Mouse (Mus musculus) ovary, postnatal 10 days (tissue): ENCODE data around the gene Mtmr2.

Source experiments
- DNase-seq: peaks from one replicate; pipeline ENCODE4 v3.0.0; 2022; ENCODE audit warnings: low spot score

The Mtmr2 gene

DNA sequence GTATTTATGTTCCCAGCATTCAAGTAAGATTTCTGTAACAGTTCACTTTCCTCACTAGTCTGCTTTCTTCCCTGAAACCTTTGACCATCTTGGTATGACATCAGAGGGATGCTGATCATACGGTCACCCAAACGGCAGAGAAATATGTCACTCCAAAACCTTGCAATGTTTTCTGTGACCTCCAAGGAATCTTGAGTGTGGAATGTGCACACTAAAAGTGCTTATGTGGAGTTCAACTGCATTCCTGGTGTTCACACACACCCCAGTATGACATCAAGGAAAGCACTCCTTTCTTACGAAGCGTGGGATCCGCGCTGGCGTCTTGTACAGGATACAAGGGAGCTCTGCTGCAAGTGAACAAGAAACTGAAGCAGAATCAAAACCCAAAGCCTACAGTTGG lies 58.6 kb downstream of the Mtmr2 start:
- no peak for DNase-seq

GRCm38 (mm10) chr9:13807657-13808056 lies 59.4 kb downstream of the Mtmr2 start:
- no peak for DNase-seq

GRCm38 (mm10) chr9:13809937-13810336 lies 61.7 kb downstream of the Mtmr2 start:
- DNase-seq: no peak

DNA sequence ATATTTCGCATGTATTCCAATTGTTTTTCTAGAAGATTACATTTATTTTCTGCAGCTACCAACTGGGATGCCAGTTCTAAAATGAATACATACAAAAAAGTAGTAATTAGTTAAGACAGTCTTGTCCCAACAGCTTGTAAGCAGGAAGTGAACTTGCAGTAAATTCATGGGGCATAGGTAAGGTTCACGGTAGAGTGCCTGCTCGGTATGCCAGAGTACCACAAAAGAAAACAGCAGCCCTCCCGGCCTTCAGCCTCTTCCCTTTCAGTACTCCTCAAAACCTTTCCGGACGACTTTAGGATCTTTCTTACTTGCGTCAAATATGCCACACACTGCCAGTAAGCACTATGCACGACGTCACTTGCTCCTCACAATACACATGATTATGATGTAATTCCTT lies 70.2 kb downstream of the Mtmr2 start:
- DNase-seq: no peak

DNA sequence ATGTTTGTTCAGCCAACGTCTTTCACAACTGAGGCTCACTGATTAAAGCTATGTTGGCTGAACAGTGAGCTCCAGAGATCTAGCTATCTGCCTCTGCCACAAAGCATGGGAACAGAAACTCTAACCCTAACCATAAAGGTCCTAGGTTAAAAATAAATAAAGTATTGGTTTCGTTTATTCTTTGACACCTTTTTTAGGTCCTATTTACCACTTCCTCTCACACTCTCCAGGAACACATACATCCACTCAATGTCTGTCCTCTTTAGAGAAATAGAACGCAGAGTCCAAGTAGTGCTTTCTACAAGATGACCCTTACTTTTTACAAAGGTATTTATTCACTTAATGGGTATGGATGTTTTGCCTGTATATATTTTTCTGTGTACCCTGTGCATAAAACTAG lies 72.6 kb downstream of the Mtmr2 start:
- no peak for DNase-seq

- no peak for DNase-seq
These were observed 77.7 kb downstream of the Mtmr2 start for GRCm38 (mm10) chr9:13825896-13826295.

DNA sequence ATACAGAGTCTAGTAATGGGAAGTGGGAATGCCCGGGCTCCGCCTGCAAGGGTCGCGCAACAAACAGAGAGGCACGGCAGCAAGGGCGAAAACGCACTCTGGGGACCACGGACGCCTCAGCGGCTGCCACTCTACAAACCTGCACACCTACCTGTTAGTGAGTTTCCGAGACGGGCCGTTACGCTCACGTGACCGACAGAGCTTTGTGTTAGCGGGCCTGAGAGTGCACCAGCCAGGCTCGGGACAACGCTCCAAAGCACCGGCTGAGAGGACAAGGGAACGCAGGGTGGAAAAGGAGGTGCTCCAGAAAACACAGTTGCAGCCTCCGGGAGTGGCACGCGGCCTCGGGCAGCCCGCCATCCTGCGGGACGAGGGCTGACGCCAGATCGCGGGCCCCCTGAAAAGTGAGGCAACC lies 78.2 kb downstream of the Mtmr2 start:
- peak; percentile 59 for DNase-seq

DNA sequence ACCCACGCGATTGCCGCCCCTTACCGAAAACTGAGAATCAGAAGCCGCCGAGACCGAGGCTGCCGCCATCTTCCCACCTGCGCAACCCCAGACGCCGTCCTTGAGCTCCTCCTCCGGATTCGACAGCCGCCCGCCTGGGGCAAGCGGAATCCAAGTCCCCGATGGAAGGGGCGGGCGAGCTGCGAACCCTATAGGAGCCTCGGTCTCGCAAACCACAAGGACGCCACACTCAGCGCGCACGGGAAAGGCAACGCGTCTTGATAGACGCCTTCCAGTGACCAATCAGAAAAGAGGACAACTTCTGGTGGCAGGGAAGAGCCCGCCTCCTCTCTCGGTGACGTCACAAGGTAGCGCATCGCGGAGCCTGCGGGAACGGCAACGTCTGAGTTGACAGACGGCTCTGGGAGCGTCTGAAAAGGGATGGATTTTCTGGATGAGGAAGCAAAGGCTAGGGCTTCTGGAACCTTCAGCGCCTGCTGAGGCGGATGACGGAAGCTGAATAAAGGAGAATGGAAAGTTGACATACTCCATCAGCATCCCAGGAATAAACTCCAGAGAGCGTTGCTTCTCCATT lies 78.7 kb downstream of the Mtmr2 start, which contains the start of gene Cep57:
Gene Cep57 (minus strand): TSS at position 276 of the 574 bp plus-strand sequence.
- peak; percentile 85 for DNase-seq

- DNase-seq: peak; percentile 94
These were observed 79.3 kb downstream of the Mtmr2 start, which contains the start of gene Fam76b for GRCm38 (mm10) chr9:13827406-13828086. Fam76b (plus strand) TSS chr9:13827716.

GRCm38 (mm10) chr9:13828087-13828441 lies 79.9 kb downstream of the Mtmr2 start:
- no peak for DNase-seq

- DNase-seq: no peak
These were observed 87.0 kb downstream of the Mtmr2 start for GRCm38 (mm10) chr9:13835256-13835655.

DNA sequence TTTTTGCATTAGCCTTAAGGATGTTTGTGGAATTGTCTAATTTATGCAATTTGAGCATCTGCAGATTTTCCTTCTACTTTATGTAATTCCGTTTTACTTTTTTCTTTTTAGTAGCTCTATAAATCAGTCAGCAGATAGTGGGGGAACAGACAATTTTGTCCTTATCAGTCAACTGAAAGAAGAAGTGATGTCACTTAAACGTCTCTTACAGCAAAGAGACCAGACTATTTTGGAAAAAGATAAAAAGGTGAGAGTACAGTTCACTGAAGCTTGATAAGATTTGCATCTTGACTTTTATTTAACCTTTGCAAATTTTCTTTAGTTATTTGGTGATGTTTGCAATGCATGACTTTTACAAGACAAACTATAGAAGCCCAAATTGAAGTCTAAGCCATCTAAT lies 88.5 kb downstream of the Mtmr2 start:
- DNase-seq: no peak

DNA sequence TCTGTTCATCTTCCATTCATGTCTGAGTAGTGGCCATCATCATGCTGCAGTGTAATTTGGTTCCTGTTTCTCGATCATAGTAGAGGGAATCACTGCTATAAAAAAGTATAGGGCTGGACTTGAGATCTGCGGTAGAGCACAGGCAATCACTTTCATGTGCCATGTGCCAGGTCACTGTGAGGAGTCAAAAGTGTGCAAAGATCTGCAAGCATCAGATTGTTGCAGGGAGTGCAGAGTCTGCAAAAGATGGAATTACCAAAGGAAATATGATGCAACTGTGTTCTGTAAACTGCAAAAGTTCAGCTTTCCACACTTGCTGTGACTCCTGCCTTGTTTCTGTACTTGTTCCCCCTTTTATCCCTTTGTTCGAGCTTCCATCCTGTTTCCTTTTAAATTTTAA lies 99.4 kb downstream of the Mtmr2 start:
- no peak for DNase-seq

DNA sequence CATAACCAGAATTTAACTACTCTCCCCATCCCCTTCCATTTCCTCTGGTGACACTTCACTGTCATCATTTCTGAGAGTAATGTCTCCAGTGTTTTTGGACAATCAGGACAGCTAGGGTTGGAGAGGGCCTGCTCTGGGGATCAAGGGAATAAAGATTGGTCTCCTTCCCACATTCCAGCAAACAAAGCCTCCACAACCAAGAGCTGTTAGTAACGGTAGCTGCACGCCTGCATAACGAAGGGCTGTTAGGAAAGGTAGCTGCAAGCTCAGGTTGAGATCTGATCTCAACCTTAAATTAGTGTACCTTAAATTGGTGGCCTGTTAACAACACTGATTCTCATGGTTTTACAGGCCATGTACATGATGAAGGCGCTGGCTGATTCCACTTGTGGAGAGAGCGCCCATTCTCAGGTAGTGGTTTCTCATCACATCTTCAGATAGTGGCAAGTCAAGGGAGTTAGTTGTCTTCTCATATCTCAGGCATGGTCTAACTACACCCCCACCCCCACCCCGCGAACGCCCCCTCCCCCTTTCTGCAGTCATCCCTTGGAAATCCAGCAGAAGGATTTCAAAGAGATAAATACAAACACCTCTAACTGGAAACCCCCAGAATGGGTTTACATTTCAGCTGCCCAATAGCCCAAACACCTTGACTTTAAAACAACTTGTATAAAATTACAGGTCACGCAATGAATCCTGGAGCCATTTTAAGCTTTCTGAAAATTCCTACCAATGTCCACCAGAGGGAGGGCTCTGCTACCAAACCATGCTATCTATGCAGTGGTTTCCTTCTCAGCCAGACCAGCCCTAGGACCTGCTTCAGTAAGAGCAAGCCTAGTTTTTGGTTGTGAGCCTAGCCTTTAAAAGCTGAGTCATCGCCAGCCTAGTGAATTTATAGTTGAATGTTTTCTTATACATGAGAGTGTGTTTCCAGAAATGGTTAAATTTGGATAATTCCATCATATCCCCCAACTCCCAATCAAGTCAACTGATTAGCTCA lies 100.6 kb downstream of the Mtmr2 start:
- no peak for DNase-seq

GRCm38 (mm10) chr9:13853876-13854275 lies 105.7 kb downstream of the Mtmr2 start:
- DNase-seq: no peak
